Mouse (Mus musculus) activated CD4-positive, CD25-positive, alpha-beta regulatory T cell, adult 4 months (primary cell): ENCODE data around the gene Bbip1. TPM values are rescaled to one million over a fixed set of nuclear protein-coding genes. Genes with fewer than 3 reads are reported as not detected.

ENCODE experiments used
- ATAC-seq: one replicate; pipeline ENCODE4 v1.8.0; 2017
- polyA plus RNA-seq, 2 experiments: library from polyadenylated mRNA; unstranded; fragments of 100-300 nt; shearing (Covaris generic); gene quantifications; one replicate each; pipeline ENCODE4 v1.2.1; 2017

The Bbip1 gene
- polyA plus RNA-seq, 2 experiments from 2014 or later = 114 to 123 TPM

- no peak for ATAC-seq
Measured at GRCm38 (mm10) chr19:53890274-53890673, 54.2 kb downstream of the Bbip1 start.

- peak; percentile 12 for ATAC-seq
Measured at GRCm38 (mm10) chr19:53889555-53889954, 54.9 kb downstream of the Bbip1 start.

GRCm38 (mm10) chr19:53888331-53888730 is 56.1 kb downstream of the Bbip1 start:
- no peak for ATAC-seq

- no peak for ATAC-seq
Measured at GRCm38 (mm10) chr19:53887822-53888221, 56.6 kb downstream of the Bbip1 start.

GRCm38 (mm10) chr19:53886576-53887370 is 57.7 kb downstream of the Bbip1 start:
- no peak for ATAC-seq

GRCm38 (mm10) chr19:53885450-53885849 is 59.0 kb downstream of the Bbip1 start:
- no peak for ATAC-seq

- no peak for ATAC-seq
Measured at GRCm38 (mm10) chr19:53881786-53882185, 62.6 kb downstream of the Bbip1 start.

GRCm38 (mm10) chr19:53880460-53880859 is 64.0 kb downstream of the Bbip1 start:
- ATAC-seq = no peak

Other genes starting within 250 kb of the Bbip1 start
- 100 to 1,000 TPM; 479 to 707 TPM for gene Pdcd4, start 52.4 kb downstream of the Bbip1 start, polyA plus RNA-seq
- gene Shoc2, start 321 bp downstream of the Bbip1 start, polyA plus RNA-seq = 10 to 100 TPM; 61.5 to 66.2 TPM
- gene Adra2a, start 99.5 kb upstream of the Bbip1 start, polyA plus RNA-seq = not detected